Mouse (Mus musculus): ENCODE data around the gene Rabgap1l.

DNA sequence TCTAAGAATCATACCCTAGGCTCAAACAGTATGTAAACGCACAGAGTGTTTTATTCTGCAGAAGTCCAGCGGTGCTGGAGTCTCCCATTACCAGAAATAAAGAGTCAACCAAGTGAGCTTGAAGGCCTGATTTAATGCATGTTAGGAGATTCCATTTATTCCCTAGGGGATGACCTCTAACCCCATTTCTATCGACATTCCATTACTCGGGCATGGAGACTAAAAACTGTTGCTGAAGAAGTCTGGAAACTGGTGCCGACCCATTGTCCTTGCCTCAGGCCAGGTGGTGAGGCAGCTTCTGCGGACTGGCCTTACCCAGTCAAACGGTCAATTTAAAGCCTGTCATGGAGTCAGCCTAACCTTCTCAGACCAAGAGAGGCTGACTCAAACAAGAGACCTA, 578.8 kb downstream of the Rabgap1l start:
- TF ChIP-seq POLR2A (IDR thresholded peaks at IDR 0.05; ENCODE audit: extremely low read depth, insufficient read depth, low read length) (no peak), CTCF (IDR thresholded peaks at IDR 0.05; ENCODE audit: extremely low read depth, insufficient read depth, low read length) (no peak)

All from cortical plate, adult 2 months (tissue).